Mouse (Mus musculus): ENCODE data around the gene Gsto1. TPM values are rescaled to one million over a fixed set of nuclear protein-coding genes. Genes with fewer than 3 reads are reported as not detected.

Gsto1 gene
- total and polyA plus RNA-seq, 2 experiments from 2014 or later: 102 to 136 TPM

DNA sequence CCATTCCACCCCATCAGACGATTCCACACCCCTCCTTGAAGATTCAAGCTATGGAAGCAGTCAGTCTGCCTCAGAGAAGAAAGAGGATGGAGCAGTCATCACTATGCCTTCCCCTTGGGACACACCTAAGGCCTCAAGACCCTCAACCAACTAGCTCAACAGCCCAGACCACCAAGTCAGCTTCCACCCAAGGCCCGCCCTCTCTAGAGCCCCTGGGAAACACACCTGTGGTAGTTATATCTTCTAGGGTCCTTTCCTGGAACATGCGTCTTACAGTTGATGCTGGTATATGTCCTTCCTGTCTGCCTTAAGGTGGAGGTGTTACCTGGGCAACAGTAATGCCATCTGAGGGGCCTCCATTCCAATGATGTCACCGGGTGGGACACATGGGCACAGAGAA, 59.4 kb downstream of the Gsto1 start:
- no peak overlapping the region for H3K27ac ChIP-seq
- DNase-seq (ENCODE audit: low spot score) (no peak), ATAC-seq (no peak)
- no peak overlapping the region for H3K4me3 ChIP-seq (ENCODE audit: low read length)
- TF ChIP-seq CTCF (IDR thresholded peaks at IDR 0.05; ENCODE audit: low read depth): no peak
- no peaks in the 10 kb centered on the region for H3K9me3 ChIP-seq (ENCODE audit: low read length)
- 93% methylated on average over 4 of the region's 4 CpGs for WGBS
- no peak overlapping the region for H3K9ac ChIP-seq (replicated peaks; ENCODE audit: low read length)
- no peak overlapping the region for H3K4me2 ChIP-seq (ENCODE audit: low read depth, low read length)
- H3K4me1 ChIP-seq (ENCODE audit: insufficient read depth, low read length): no peaks in the 10 kb centered on the region
- H3K27me3 ChIP-seq (ENCODE audit: insufficient read depth, low read length): no peaks in the 10 kb centered on the region
- no peaks in the 10 kb centered on the region for H3K36me3 ChIP-seq (ENCODE audit: insufficient read depth, low read length)

Other genes with a start within 250 kb of the Gsto1 start
- 0.47 and 0.83 TPM in 2 replicates for gene Col17a1, start 162.9 kb upstream of the Gsto1 start, total RNA-seq (2014; rRNA removed)
- 0.42 and 0.61 TPM in 2 replicates for gene Col17a1, start 162.9 kb upstream of the Gsto1 start, polyA plus RNA-seq (2015; fragmentation: Nextera tagmentation; extraction: Ambion mirVana)
- 38.9 and 43.2 TPM in 2 replicates for gene Sfr1, start 123.3 kb upstream of the Gsto1 start, total RNA-seq (2014; rRNA removed)
- gene Sfr1, start 123.3 kb upstream of the Gsto1 start, polyA plus RNA-seq (2015; fragmentation: Nextera tagmentation; extraction: Ambion mirVana): 188 and 200 TPM in 2 replicates
- 0.26 and 0.29 TPM in 2 replicates for gene Gsto2, start 10.6 kb downstream of the Gsto1 start, total RNA-seq (2014; rRNA removed)
- gene Gsto2, start 10.6 kb downstream of the Gsto1 start, polyA plus RNA-seq (2015; fragmentation: Nextera tagmentation; extraction: Ambion mirVana): 0.89 and 1.6 TPM in 2 replicates
- 1.8 and 2.8 TPM in 2 replicates for gene Cfap43, start 64.3 kb downstream of the Gsto1 start, total RNA-seq (2014; rRNA removed)
- gene Cfap43, start 64.3 kb downstream of the Gsto1 start, polyA plus RNA-seq (2015; fragmentation: Nextera tagmentation; extraction: Ambion mirVana): 2.8 and 4.7 TPM in 2 replicates
- gene Itprip, start 64.3 kb downstream of the Gsto1 start, total RNA-seq (2014; rRNA removed): 6.6 and 7.2 TPM in 2 replicates
- 2.7 and 3.1 TPM in 2 replicates for gene Itprip, start 64.3 kb downstream of the Gsto1 start, polyA plus RNA-seq (2015; fragmentation: Nextera tagmentation; extraction: Ambion mirVana)
- 0.26 TPM in 1 of 2 replicates, not detected in the other for gene Cfap58, start 82.7 kb downstream of the Gsto1 start, total RNA-seq (2014; rRNA removed)
- 0.68 TPM in 2 replicates for gene Cfap58, start 82.7 kb downstream of the Gsto1 start, polyA plus RNA-seq (2015; fragmentation: Nextera tagmentation; extraction: Ambion mirVana)

Measured in hindbrain, postnatal 0 days (tissue).